Mouse (Mus musculus) retina, postnatal 7 days (tissue): ENCODE results near the gene Map4k4.

Experiments used
- DNase-seq: peaks from one replicate; pipeline ENCODE4 v3.0.0-alpha.2; 2012; ENCODE audit warnings: low read depth, low spot score

Gene Map4k4

GRCm38 (mm10) chr1:39898686-39899085 lies 2.0 kb upstream of the Map4k4 start:
- DNase-seq: no peak

GRCm38 (mm10) chr1:39901063-39901811 lies 524 bp downstream of the Map4k4 start:
- no peak for DNase-seq

GRCm38 (mm10) chr1:39901851-39902703 lies 1.4 kb downstream of the Map4k4 start:
- no peak for DNase-seq

GRCm38 (mm10) chr1:39902704-39903151 lies 2.0 kb downstream of the Map4k4 start:
- no peak for DNase-seq

- no peak for DNase-seq
Observed at GRCm38 (mm10) chr1:39904720-39905119, 4.0 kb downstream of the Map4k4 start.

- DNase-seq: no peak
Observed at GRCm38 (mm10) chr1:39906921-39907320, 6.2 kb downstream of the Map4k4 start.

- DNase-seq: no peak
Observed at GRCm38 (mm10) chr1:39908976-39909375, 8.3 kb downstream of the Map4k4 start.

- no peak for DNase-seq
Observed at GRCm38 (mm10) chr1:39911446-39911845, 10.7 kb downstream of the Map4k4 start.

GRCm38 (mm10) chr1:39913256-39913655 lies 12.5 kb downstream of the Map4k4 start:
- no peak for DNase-seq

- no peak for DNase-seq
Observed at GRCm38 (mm10) chr1:39916144-39916543, 15.4 kb downstream of the Map4k4 start.

- DNase-seq: no peak
Observed at GRCm38 (mm10) chr1:39917855-39918516, 17.3 kb downstream of the Map4k4 start.

GRCm38 (mm10) chr1:39918517-39919115 lies 17.9 kb downstream of the Map4k4 start:
- no peak for DNase-seq

- no peak for DNase-seq
Observed at GRCm38 (mm10) chr1:39920616-39921015, 19.9 kb downstream of the Map4k4 start.

GRCm38 (mm10) chr1:39921996-39922395 lies 21.3 kb downstream of the Map4k4 start:
- DNase-seq: no peak

- no peak for DNase-seq
Observed at GRCm38 (mm10) chr1:39922714-39923113, 22.0 kb downstream of the Map4k4 start.

GRCm38 (mm10) chr1:39923395-39924337 lies 23.0 kb downstream of the Map4k4 start:
- DNase-seq: no peak

- DNase-seq: no peak
Observed at GRCm38 (mm10) chr1:39931055-39931454, 30.3 kb downstream of the Map4k4 start.

- no peak for DNase-seq
Observed at GRCm38 (mm10) chr1:39932216-39932739, 31.6 kb downstream of the Map4k4 start.

- DNase-seq: no peak
Observed at GRCm38 (mm10) chr1:39932922-39933321, 32.2 kb downstream of the Map4k4 start.

- DNase-seq: no peak
Observed at GRCm38 (mm10) chr1:39934954-39935353, 34.2 kb downstream of the Map4k4 start.
